Mouse (Mus musculus) embryonic facial prominence, embryonic 14.5 days (tissue): ENCODE results near the gene Taar9. TPM values are rescaled to one million over a fixed set of nuclear protein-coding genes. Genes with fewer than 3 reads are reported as not detected.
"Not testable (repeated sequence)": the region's sequence is repeated elsewhere in the genome, so short reads cannot be mapped to it uniquely, and the experiment has no call there.

Experiments used
- ATAC-seq: fragments of 200-750 bp; cut with Nextera tagmentation; 2 replicates; pipeline ENCODE4 v1.8.0; 2017; ENCODE audit warnings: low read depth, moderate number of reproducible peaks, moderate TSS enrichment
- DNase-seq: peaks from one replicate; pipeline ENCODE4 v3.0.0-alpha.2; 2015; ENCODE audit warnings: low spot score
- H3K27ac ChIP-seq: fragments of 300-500 bp; sonication (generic); replicated peaks from 2 replicates; pipeline ENCODE4 v1.5.1; 2014; ENCODE audit warnings: low read depth, mild to moderate bottlenecking, low read length, moderate library complexity
- H3K27me3 ChIP-seq: fragments of 300-500 bp; sonication (generic); replicated peaks from 2 replicates; pipeline ENCODE4 v1.6.1; 2014; ENCODE audit warnings: low read length; ENCODE audit not compliant: control insufficient read depth, insufficient read depth
- H3K36me3 ChIP-seq: fragments of 300-500 bp; sonication (generic); 2 replicates; pipeline ENCODE4 v1.6.1; 2014; ENCODE audit warnings: low read length, mixed read lengths; ENCODE audit not compliant: control insufficient read depth, insufficient read depth
- H3K4me1 ChIP-seq: fragments of 300-500 bp; sonication (generic); 2 replicates; pipeline ENCODE4 v1.6.1; 2014; ENCODE audit warnings: antibody characterized with exemption, low read length; ENCODE audit not compliant: control insufficient read depth, insufficient read depth
- H3K4me2 ChIP-seq: fragments of 300-500 bp; sonication (generic); 2 replicates; pipeline ENCODE4 v1.6.1; 2014; ENCODE audit warnings: low read depth, mild to moderate bottlenecking, low read length, moderate library complexity, mixed read lengths
- H3K4me3 ChIP-seq: fragments of 300-500 bp; sonication (generic); 2 replicates; pipeline ENCODE4 v1.5.1; 2014; ENCODE audit warnings: low read depth, mild to moderate bottlenecking, low read length
- H3K9ac ChIP-seq: fragments of 300-500 bp; sonication (generic); 2 replicates; pipeline ENCODE4 v1.6.1; 2014; ENCODE audit warnings: low read depth, mild to moderate bottlenecking, low read length, moderate library complexity, mixed read lengths
- H3K9me3 ChIP-seq: fragments of 300-500 bp; sonication (generic); 2 replicates; pipeline ENCODE4 v1.6.1; 2016; ENCODE audit warnings: low read length; ENCODE audit not compliant: control insufficient read depth
- WGBS: fragments of 180-500 bp; shearing (Covaris S2); extraction: QIAGEN DNeasy Blood & Tissue Kit; methylation state at CpG from one replicate; pipeline ENCODE4 v1.1.7; 2014; 5-methylcytosine and 5-hydroxymethylcytosine counted together
- polyA plus RNA-seq: library from polyadenylated mRNA; unstranded; fragments of >200 nt; fragmentation: Nextera tagmentation; extraction: Ambion mirVana; gene quantifications from 2 replicates; pipeline ENCODE4 v1.2.1, GENCODE M21; 2014

The Taar9 gene
- polyA plus RNA-seq, 1 experiment from 2014 or later: not detected

DNA sequence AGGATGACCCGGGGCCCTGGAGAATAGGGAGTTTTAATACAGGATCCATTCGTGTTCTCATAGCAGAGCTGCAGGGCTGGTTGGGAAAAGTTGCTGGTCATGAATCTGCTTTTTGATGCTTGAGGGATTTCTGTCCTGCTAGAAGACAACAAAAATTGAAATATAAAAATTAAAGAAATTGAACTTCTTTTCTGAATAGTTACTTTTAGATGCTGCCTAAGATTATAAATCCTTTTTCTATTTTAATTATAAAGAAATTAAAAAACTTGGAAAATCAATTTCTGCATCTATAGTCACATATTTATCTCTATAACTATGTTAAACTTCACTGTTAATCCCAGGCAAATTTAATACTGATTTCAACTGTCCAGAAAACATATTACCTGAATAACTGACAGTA lies 17.1 kb downstream of the Taar9 start, which contains the start of gene Taar8b:
Gene Taar8b, minus strand, starts transcription at position 101 of the 400 bp plus-strand sequence.
- Histone ChIP-seq H3K9ac (no peak within 1 kb of the TSS), H3K27ac (no peak within 1 kb of the TSS), H3K9me3 (no peaks in the 10 kb centered on the region), H3K4me2 (no peak within 1 kb of the TSS), H3K27me3 (no peaks in the 10 kb centered on the region), H3K4me3 (no peak within 1 kb of the TSS), H3K36me3 (no peaks in the 10 kb centered on the region), H3K4me1 (no peaks in the 10 kb centered on the region)
- ATAC-seq: no peak
- no peak for DNase-seq
- WGBS: 79% methylated on average over 2 of the region's 2 CpGs

DNA sequence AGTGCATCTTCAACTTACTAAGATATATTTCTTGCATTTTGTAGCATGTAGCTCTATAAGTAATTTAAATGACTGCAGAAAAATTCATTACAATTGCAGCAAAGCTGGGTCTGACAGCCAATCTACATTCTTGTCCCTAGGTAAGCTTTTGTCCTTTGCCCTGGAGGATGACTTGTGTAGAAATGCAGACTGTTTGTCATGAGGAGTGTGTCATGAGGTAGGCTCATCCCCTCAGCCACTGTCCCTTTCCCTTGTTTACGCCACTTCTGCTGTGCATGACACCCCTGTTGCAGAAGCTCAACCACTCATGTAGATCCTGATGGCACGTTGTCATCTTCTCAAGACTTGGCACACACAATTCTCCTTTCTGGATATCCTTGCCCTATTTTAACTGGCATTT lies 22.2 kb downstream of the Taar9 start:
- Histone ChIP-seq H3K4me2 (no peak overlapping the region), H3K27ac (no peak overlapping the region), H3K4me1 (no peaks in the 10 kb centered on the region), H3K9ac (no peak overlapping the region), H3K27me3 (no peaks in the 10 kb centered on the region), H3K4me3 (no peak overlapping the region), H3K9me3 (no peaks in the 10 kb centered on the region), H3K36me3 (no peaks in the 10 kb centered on the region)
- DNase-seq: no peak
- 70% methylated on average over 2 of the region's 2 CpGs for WGBS
- ATAC-seq: no peak

DNA sequence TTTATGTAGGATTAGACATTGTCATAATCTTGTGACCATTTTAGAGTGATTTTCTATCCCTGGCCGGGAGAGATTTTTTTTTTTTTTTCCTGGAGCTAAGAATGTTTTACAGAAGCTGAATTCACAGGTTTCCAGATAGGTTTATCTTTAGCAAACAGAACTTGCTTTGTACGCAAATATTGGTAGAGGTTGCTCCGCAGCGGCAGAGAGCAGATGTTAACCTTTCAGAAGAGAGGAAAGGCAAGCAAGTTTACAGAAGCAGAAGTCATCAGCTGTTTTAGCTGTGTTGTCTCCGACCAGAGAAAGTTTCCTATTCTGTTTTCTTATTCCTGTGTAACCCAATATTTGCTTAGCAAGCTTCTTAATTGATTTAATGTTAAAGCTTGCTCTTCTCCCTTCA lies 22.8 kb downstream of the Taar9 start:
- no peaks in the 10 kb centered on the region for H3K36me3 ChIP-seq
- 69% methylated on average over 5 of the region's 5 CpGs for WGBS
- DNase-seq (no peak), ATAC-seq (no peak)
- H3K27me3 ChIP-seq: no peaks in the 10 kb centered on the region
- no peaks in the 10 kb centered on the region for H3K9me3 ChIP-seq
- H3K27ac ChIP-seq: no peak overlapping the region
- no peak overlapping the region for H3K9ac ChIP-seq
- H3K4me3 ChIP-seq: no peak overlapping the region
- H3K4me2 ChIP-seq: no peak overlapping the region
- no peaks in the 10 kb centered on the region for H3K4me1 ChIP-seq

DNA sequence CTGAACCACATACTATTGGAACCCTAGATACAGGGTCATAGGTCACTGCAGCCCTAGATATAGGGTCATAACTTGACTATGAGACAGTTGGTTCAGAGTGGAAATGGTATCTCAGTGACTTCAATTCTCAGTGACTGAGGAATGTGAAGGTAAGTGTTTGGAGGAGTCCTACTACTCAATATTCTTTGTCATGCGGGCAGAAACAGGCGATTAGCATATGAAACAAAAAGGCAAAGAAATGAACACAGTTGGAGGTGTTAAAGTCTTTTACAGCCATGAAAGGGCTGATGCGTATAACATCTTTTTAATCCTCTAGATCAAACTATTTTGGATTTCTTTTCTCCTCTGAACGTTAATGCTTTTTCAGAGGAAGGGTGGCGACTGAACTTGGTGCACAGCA lies 23.4 kb downstream of the Taar9 start:
- Histone ChIP-seq H3K4me3 (no peak overlapping the region), H3K4me1 (no peaks in the 10 kb centered on the region), H3K27ac (no peak overlapping the region), H3K27me3 (no peaks in the 10 kb centered on the region), H3K36me3 (no peaks in the 10 kb centered on the region), H3K9ac (no peak overlapping the region), H3K4me2 (no peak overlapping the region), H3K9me3 (no peaks in the 10 kb centered on the region)
- ATAC-seq: no peak
- DNase-seq: no peak
- 79% methylated on average over 5 of the region's 5 CpGs for WGBS

DNA sequence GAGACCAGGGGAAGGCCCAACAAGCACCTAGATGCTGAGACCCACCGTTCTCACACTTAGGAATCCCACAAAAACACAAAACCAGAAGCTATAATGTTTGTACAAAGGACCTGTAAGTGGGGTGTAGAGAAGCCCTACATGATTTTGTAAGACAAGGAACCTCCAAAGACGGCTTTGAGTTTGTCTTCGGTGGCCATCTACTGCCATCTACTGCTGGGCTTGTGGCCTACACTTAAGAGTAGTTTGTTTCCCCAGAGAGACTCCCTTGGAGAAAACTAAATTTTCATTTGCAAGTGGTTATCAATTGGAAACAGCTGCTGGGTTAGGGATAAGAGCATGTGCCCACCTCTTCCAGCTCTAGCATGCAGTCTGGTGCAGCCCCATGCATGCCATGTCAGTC lies 29.2 kb downstream of the Taar9 start:
- H3K9me3 ChIP-seq: no peaks in the 10 kb centered on the region
- ATAC-seq (no peak), DNase-seq (peak; percentile 58)
- H3K36me3 ChIP-seq: no peaks in the 10 kb centered on the region
- WGBS: 31% methylated on average over 3 of the region's 3 CpGs
- H3K27ac ChIP-seq: no peak overlapping the region
- no peaks in the 10 kb centered on the region for H3K27me3 ChIP-seq
- no peak overlapping the region for H3K4me3 ChIP-seq
- H3K4me1 ChIP-seq: no peaks in the 10 kb centered on the region
- no peak overlapping the region for H3K9ac ChIP-seq
- H3K4me2 ChIP-seq: no peak overlapping the region

DNA sequence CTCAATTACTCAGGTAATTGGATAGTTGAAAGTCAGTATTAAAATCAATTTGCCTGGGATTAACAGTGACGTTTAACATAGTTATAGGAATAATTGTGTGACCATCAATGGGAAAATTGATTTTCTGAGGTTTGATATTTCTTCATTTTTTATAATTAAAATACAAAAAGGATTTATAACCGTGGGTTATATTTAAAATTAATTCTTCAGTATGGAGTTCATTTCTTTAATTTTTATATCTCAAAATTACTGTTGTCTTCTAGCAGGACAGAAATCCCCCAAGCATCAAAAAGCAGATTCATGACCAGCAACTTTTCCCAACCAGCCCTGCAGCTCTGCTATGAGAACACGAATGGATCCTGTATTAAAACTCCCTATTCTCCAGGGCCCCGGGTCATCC lies 33.1 kb downstream of the Taar9 start, which contains the start of gene Taar8a:
Gene Taar8a, plus strand, starts transcription at position 301 of the 400 bp plus-strand sequence.
- H3K27ac ChIP-seq, H3K4me1 ChIP-seq, H3K27me3 ChIP-seq, DNase-seq, H3K9me3 ChIP-seq, H3K36me3 ChIP-seq, H3K4me3 ChIP-seq, H3K4me2 ChIP-seq, ATAC-seq, H3K9ac ChIP-seq: not testable (repeated sequence)
- WGBS: 70% methylated on average over 2 of the region's 4 CpGs

DNA sequence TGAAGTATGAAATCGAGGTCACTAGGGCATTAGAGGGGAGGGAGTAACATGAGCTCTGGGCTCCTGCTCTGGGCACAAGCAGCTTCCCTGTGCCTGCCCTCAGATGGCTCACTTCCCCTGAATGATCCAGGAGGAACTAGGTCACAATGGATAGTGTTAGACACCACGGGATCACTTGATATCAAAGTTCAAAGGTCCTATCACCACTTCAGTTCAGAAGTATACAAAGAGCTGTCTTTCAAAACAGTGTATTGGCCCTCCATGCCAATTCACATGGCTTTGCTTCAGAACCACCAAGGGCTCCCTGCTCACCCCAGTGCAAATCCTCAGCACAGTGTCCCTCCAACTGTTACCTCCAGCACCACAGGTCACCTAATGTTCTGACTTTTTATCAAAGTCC lies 34.6 kb downstream of the Taar9 start:
- not testable (repeated sequence) for H3K27me3 ChIP-seq, H3K4me3 ChIP-seq, H3K4me2 ChIP-seq, ATAC-seq, DNase-seq, H3K9ac ChIP-seq, H3K4me1 ChIP-seq, H3K27ac ChIP-seq, H3K36me3 ChIP-seq, H3K9me3 ChIP-seq
- 23% methylated on average over 2 of the region's 2 CpGs for WGBS

DNA sequence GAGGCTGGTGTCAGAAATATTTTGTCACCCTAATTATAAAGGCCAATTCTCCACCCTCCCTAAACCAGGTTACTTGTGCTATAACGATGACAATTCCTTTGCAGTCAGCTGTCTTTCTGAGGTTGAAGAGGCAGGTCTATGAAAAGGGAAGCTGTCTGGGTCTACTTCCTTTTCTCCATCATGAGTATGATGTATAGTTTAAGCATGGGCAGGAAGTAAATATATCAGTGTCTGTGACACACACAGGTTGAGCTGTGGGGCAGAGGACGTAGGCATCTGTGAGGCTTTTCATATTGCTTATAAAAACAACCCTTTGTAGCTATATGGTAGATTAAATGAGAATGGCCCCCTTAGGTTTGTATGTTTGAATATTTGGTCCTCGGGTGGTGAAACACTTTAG lies 50.3 kb downstream of the Taar9 start:
- no peaks in the 10 kb centered on the region for H3K4me1 ChIP-seq
- no peaks in the 10 kb centered on the region for H3K27me3 ChIP-seq
- no peak overlapping the region for H3K9ac ChIP-seq
- H3K4me2 ChIP-seq: no peak overlapping the region
- no peaks in the 10 kb centered on the region for H3K9me3 ChIP-seq
- 86% methylated on average over 3 of the region's 3 CpGs for WGBS
- no peaks in the 10 kb centered on the region for H3K36me3 ChIP-seq
- ATAC-seq (no peak), DNase-seq (no peak)
- no peak overlapping the region for H3K27ac ChIP-seq
- no peak overlapping the region for H3K4me3 ChIP-seq
